Mouse (Mus musculus): ENCODE measurements around the gene Cbl.

DNA sequence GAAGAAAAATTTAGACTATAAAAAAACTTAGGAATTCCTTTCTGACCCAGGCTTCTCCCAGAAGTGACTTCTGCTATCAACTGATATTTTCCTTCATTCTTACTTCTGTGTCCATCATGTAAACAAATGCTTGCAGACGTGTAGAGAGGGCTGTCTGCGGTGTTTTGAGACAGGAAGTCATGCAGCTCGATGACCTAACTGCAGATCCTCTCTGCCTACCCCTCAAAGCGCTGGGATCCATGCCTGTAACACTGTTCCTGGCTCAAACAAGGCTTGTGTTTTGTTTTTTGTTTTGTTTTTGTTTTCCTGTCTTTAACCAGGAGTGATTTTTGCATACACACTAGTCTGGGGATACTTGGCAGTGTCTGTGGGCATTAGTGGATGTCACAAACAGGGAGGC, 96.0 kb downstream of the Cbl start:
- TF ChIP-seq CTCF (IDR thresholded peaks at IDR 0.05; ENCODE audit: extremely low read depth, insufficient read depth, low read length) (no peak), POLR2A (IDR thresholded peaks at IDR 0.05; ENCODE audit: extremely low read depth, insufficient read depth, low read length) (no peak)

All from cortical plate, adult 2 months (tissue).